Mouse (Mus musculus): ENCODE results near the gene Gkn3.
A peak's percentile ranks its signal among the peaks of the same experiment; 100 is the strongest.

Gene Gkn3

GRCm38 (mm10) chr6:87388877-87389276 is at the start of gene Gkn3:
Gene Gkn3, minus strand, starts transcription at chr6:87388935.
- DNase-seq (ENCODE audit: inconsistent ontology term): no peak

GRCm38 (mm10) chr6:87436745-87437144 is 48.0 kb upstream of the Gkn3 start:
- no peak for DNase-seq (ENCODE audit: inconsistent ontology term)

- no peak for DNase-seq (ENCODE audit: inconsistent ontology term)
These were observed 47.1 kb upstream of the Gkn3 start for GRCm38 (mm10) chr6:87435791-87436190.

- DNase-seq (ENCODE audit: inconsistent ontology term): no peak
These were observed 39.8 kb upstream of the Gkn3 start, which contains the start of gene Bmp10 for GRCm38 (mm10) chr6:87428487-87429044. Gene Bmp10, plus strand, starts transcription at chr6:87428994.

- DNase-seq (ENCODE audit: inconsistent ontology term): peak; percentile 86
These were observed 38.9 kb upstream of the Gkn3 start for GRCm38 (mm10) chr6:87427616-87428015.

GRCm38 (mm10) chr6:87426954-87427353 is 38.2 kb upstream of the Gkn3 start:
- DNase-seq (ENCODE audit: inconsistent ontology term): no peak

GRCm38 (mm10) chr6:87424037-87424816 is 35.5 kb upstream of the Gkn3 start:
- peak; percentile 62 for DNase-seq (ENCODE audit: inconsistent ontology term)

GRCm38 (mm10) chr6:87422304-87422703 is 33.6 kb upstream of the Gkn3 start:
- peak; percentile 11 for DNase-seq (ENCODE audit: inconsistent ontology term)

- no peak for DNase-seq (ENCODE audit: inconsistent ontology term)
These were observed 23.3 kb upstream of the Gkn3 start for GRCm38 (mm10) chr6:87412011-87412410.

- no peak for DNase-seq (ENCODE audit: inconsistent ontology term)
These were observed 12.7 kb upstream of the Gkn3 start for GRCm38 (mm10) chr6:87401456-87401855.

GRCm38 (mm10) chr6:87399886-87400566 is 11.3 kb upstream of the Gkn3 start:
- no peak for DNase-seq (ENCODE audit: inconsistent ontology term)

- peak; percentile 64 for DNase-seq (ENCODE audit: inconsistent ontology term)
These were observed 10.4 kb upstream of the Gkn3 start for GRCm38 (mm10) chr6:87399137-87399536.

GRCm38 (mm10) chr6:87394783-87395182 is 6.0 kb upstream of the Gkn3 start:
- no peak for DNase-seq (ENCODE audit: inconsistent ontology term)

- DNase-seq (ENCODE audit: inconsistent ontology term): peak; percentile 40
These were observed 4.9 kb upstream of the Gkn3 start for GRCm38 (mm10) chr6:87393466-87394205.

- DNase-seq (ENCODE audit: inconsistent ontology term): no peak
These were observed 787 bp upstream of the Gkn3 start for GRCm38 (mm10) chr6:87389455-87389989.

GRCm38 (mm10) chr6:87386681-87387080 is 2.1 kb downstream of the Gkn3 start:
- no peak for DNase-seq (ENCODE audit: inconsistent ontology term)

- peak; percentile 66 for DNase-seq (ENCODE audit: inconsistent ontology term)
These were observed 2.5 kb downstream of the Gkn3 start for GRCm38 (mm10) chr6:87386203-87386602.

- no peak for DNase-seq (ENCODE audit: inconsistent ontology term)
These were observed 4.0 kb downstream of the Gkn3 start for GRCm38 (mm10) chr6:87384761-87385160.

- peak; percentile 22 for DNase-seq (ENCODE audit: inconsistent ontology term)
These were observed 4.6 kb downstream of the Gkn3 start for GRCm38 (mm10) chr6:87383926-87384691.

GRCm38 (mm10) chr6:87373057-87373456 is 15.7 kb downstream of the Gkn3 start, which contains the start of gene Gkn2:
Gene Gkn2, plus strand, starts transcription at chr6:87373357.
- DNase-seq (ENCODE audit: inconsistent ontology term): no peak

- DNase-seq (ENCODE audit: inconsistent ontology term): no peak
These were observed 19.5 kb downstream of the Gkn3 start for GRCm38 (mm10) chr6:87369223-87369622.
